Mouse (Mus musculus): ENCODE results near the gene Rwdd3. TPM values are rescaled to one million over a fixed set of nuclear protein-coding genes. Genes with fewer than 3 reads are reported as not detected.

The Rwdd3 gene
- total and polyA plus RNA-seq, 3 experiments = 1.1 to 14.4 (median 12.6) TPM

DNA sequence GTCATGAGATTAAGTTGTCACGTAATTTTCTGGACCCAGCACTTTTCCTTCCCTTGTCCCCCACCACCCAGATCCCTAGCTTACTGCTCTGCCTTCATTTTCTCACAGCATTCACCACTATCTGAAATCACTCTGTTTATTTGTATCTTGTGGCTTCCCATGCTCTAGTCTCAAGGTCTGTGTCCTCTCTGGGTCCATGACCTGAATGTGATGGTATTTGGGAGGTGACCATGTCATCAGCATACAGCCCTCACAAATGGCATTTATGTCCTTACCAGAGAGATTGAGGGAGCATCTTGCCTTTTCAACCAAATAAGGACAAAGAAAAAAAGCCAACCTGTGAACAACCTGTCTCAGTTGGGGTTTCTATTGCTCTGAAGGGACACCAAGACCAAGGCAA lies 4.5 kb upstream of the Rwdd3 start:
- Histone ChIP-seq H3K27me3 (ENCODE audit: insufficient read depth, low read length) (no peaks in the 10 kb centered on the region), H3K4me1 (ENCODE audit: insufficient read depth, low read depth, low read length) (peaks cover 26% of the 10 kb centered on the region), H3K4me3 (ENCODE audit: low read depth, low read length) (no peak overlapping the region), H3K9me3 (replicated peaks) (no peaks in the 10 kb centered on the region), H3K36me3 (replicated peaks) (no peaks in the 10 kb centered on the region)
- TF ChIP-seq GATA2 (IDR thresholded peaks at IDR 0.05; ENCODE audit: borderline replicate concordance, low read depth, low read length) (no peak), CTCF (IDR thresholded peaks at IDR 0.05; ENCODE audit: low read depth, low read length) (no peak), GATA1 (IDR thresholded peaks at IDR 0.05; ENCODE audit: borderline replicate concordance, low read length) (no peak), TAL1 (conservative IDR thresholded peaks at IDR 0.05; ENCODE audit: low read depth, low read length) (no peak), POLR2AphosphoS5 (IDR thresholded peaks at IDR 0.05; ENCODE audit: insufficient replicate concordance, low read depth, low read length) (no peak)
- ATAC-seq (ENCODE audit: extremely low read depth, insufficient number of reproducible peaks, low FRiP score, poor library complexity, severe bottlenecking) (no peak), DNase-seq (ENCODE audit: low spot score) (no peak)

GRCm38 (mm10) chr3:121174248-121174945 lies 2.9 kb upstream of the Rwdd3 start:
- Histone ChIP-seq H3K36me3 (replicated peaks) (peaks cover 3% of the 10 kb centered on the region), H3K9me3 (replicated peaks) (no peaks in the 10 kb centered on the region), H3K4me3 (ENCODE audit: low read depth, low read length) (no peak overlapping the region), H3K4me1 (ENCODE audit: insufficient read depth, low read depth, low read length) (peaks cover 35% of the 10 kb centered on the region), H3K27me3 (ENCODE audit: insufficient read depth, low read length) (no peaks in the 10 kb centered on the region)
- ATAC-seq (ENCODE audit: extremely low read depth, insufficient number of reproducible peaks, low FRiP score, poor library complexity, severe bottlenecking) = no peak
- no peak for DNase-seq (ENCODE audit: low spot score)
- TF ChIP-seq CTCF (IDR thresholded peaks at IDR 0.05; ENCODE audit: low read depth, low read length) (no peak), TAL1 (conservative IDR thresholded peaks at IDR 0.05; ENCODE audit: low read depth, low read length) (no peak)

DNA sequence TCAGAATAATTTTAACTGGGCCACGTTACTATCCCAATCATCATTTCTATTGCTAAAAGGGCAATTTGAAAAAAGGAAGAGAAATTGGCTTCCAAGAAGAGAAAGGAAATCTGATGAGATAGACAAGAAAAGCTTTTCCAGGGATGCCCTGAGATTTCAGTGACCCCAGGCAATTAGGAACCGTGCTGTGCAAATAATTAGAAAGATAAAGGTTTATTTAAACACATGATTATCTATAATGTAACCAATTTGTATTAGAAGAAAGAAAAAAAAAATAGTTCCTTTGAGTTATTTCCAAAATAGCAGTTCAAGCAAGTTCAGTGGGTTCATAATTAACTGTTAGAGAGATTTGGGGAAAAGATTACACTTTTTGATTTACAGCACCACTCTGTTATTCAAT lies 1.2 kb upstream of the Rwdd3 start:
- no peak for TF ChIP-seq CTCF (IDR thresholded peaks at IDR 0.05; ENCODE audit: low read depth, low read length)
- no peak for TF ChIP-seq GATA2 (IDR thresholded peaks at IDR 0.05; ENCODE audit: borderline replicate concordance, low read depth, low read length)
- no peak for TF ChIP-seq TAL1 (conservative IDR thresholded peaks at IDR 0.05; ENCODE audit: low read depth, low read length)
- no peak for TF ChIP-seq POLR2AphosphoS5 (IDR thresholded peaks at IDR 0.05; ENCODE audit: insufficient replicate concordance, low read depth, low read length)
- TF ChIP-seq GATA1 (IDR thresholded peaks at IDR 0.05; ENCODE audit: borderline replicate concordance, low read length) = no peak
- peaks cover 14% of the 10 kb centered on the region for H3K36me3 ChIP-seq (replicated peaks)
- H3K4me3 ChIP-seq (ENCODE audit: low read depth, low read length) = no peak overlapping the region
- no peaks in the 10 kb centered on the region for H3K9me3 ChIP-seq (replicated peaks)
- H3K4me1 ChIP-seq (ENCODE audit: insufficient read depth, low read depth, low read length) = peaks cover 38% of the 10 kb centered on the region
- no peak for ATAC-seq (ENCODE audit: extremely low read depth, insufficient number of reproducible peaks, low FRiP score, poor library complexity, severe bottlenecking)
- no peak for DNase-seq (ENCODE audit: low spot score)
- no peaks in the 10 kb centered on the region for H3K27me3 ChIP-seq (ENCODE audit: insufficient read depth, low read length)

GRCm38 (mm10) chr3:121171872-121172265 lies 374 bp upstream of the Rwdd3 start:
- Histone ChIP-seq H3K4me1 (ENCODE audit: insufficient read depth, low read depth, low read length) (peaks cover 38% of the 10 kb centered on the region), H3K4me3 (ENCODE audit: low read depth, low read length) (peak overlapping the region; percentile 91; the same call in 1 of the 2 replicates)
- no peak for DNase-seq (ENCODE audit: low spot score)

DNA sequence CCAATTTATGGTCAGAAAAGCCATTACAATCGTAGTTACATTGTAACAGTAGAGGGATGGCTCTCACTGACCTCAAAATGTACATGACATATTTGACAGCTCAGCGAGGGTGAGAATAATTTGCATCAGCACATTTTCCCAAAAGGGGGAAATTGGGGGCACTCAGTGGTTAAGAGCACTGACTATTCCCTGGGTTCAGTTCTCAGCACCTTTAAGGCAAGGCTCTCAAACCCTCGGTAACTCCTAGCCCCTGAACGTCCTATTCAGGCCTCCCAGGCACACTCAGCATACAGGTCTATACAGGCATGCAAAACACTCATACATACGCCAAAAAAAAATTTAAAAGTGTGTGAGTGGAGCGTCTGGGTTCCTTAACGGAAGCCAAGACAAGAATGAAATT lies 864 bp downstream of the Rwdd3 start:
- Histone ChIP-seq H3K4me3 (ENCODE audit: low read depth, low read length) (peak overlapping the region; percentile 37; the same call in 1 of the 2 replicates), H3K4me1 (ENCODE audit: insufficient read depth, low read depth, low read length) (peaks cover 38% of the 10 kb centered on the region), H3K36me3 (replicated peaks) (peaks cover 29% of the 10 kb centered on the region), H3K27me3 (ENCODE audit: insufficient read depth, low read length) (no peaks in the 10 kb centered on the region), H3K9me3 (replicated peaks) (peaks cover 3% of the 10 kb centered on the region; the same call in 1 of the 2 replicates)
- no peak for ATAC-seq (ENCODE audit: extremely low read depth, insufficient number of reproducible peaks, low FRiP score, poor library complexity, severe bottlenecking)
- DNase-seq (ENCODE audit: low spot score) = no peak
- TF ChIP-seq GATA2 (IDR thresholded peaks at IDR 0.05; ENCODE audit: borderline replicate concordance, low read depth, low read length) = no peak

More at GRCm38 (mm10) chr3:121171872-121172265, 374 bp upstream of the Rwdd3 start:
- ATAC-seq (ENCODE audit: extremely low read depth, insufficient number of reproducible peaks, low FRiP score, poor library complexity, severe bottlenecking) = no peak
- TF ChIP-seq POLR2AphosphoS5 (IDR thresholded peaks at IDR 0.05; ENCODE audit: insufficient replicate concordance, low read depth, low read length) (no peak), TAL1 (conservative IDR thresholded peaks at IDR 0.05; ENCODE audit: low read depth, low read length) (no peak), CTCF (IDR thresholded peaks at IDR 0.05; ENCODE audit: low read depth, low read length) (no peak), GATA1 (IDR thresholded peaks at IDR 0.05; ENCODE audit: borderline replicate concordance, low read length) (no peak), GATA2 (IDR thresholded peaks at IDR 0.05; ENCODE audit: borderline replicate concordance, low read depth, low read length) (no peak)
- Histone ChIP-seq H3K9me3 (replicated peaks) (no peaks in the 10 kb centered on the region), H3K27me3 (ENCODE audit: insufficient read depth, low read length) (no peaks in the 10 kb centered on the region), H3K36me3 (replicated peaks) (peaks cover 19% of the 10 kb centered on the region)

DNA sequence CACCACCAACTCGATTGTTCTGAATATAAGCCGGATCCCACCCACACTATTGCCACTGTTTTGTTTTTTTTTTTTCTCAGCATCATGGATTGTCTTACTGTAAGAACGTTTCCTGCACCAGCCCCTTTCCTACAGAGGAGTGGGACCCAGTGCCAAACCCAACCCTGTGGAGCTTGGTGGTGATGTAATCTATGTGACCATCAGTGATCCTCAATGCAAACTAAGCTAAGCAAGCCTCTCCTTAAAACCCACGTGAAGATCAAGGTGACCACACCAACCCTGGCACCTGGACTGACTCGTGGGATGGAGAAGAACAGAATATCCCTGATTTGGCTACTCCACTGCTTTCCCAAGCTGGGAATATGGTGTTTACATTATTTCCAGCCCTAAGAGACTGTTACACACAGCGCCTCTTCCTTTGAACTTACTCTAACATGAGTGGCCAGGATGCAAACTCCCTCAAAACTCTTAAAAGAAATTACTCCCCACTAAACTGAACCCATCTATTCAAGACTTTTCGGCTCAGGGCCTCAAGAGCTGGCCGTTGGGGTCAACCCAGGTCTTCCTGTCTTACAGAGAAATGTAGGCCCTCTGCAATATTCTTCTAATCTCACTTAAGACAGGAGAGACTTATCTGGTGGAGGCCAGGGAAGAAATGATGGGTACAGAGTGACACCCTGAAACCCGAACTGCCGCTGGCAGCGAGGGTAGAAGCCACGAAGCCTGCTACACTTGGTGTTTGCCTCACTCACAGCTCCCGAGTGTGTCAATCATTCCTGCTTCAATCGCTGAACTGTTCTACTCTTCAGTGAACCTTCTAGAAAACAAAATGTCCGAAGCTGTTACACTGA lies 2.2 kb downstream of the Rwdd3 start:
- H3K4me3 ChIP-seq (ENCODE audit: low read depth, low read length) = no peak overlapping the region
- peaks cover 34% of the 10 kb centered on the region for H3K36me3 ChIP-seq (replicated peaks)
- no peaks in the 10 kb centered on the region for H3K27me3 ChIP-seq (ENCODE audit: insufficient read depth, low read length)
- peaks cover 3% of the 10 kb centered on the region; the same call in 1 of the 2 replicates for H3K9me3 ChIP-seq (replicated peaks)
- DNase-seq (ENCODE audit: low spot score) = no peak
- TF ChIP-seq CTCF (IDR thresholded peaks at IDR 0.05; ENCODE audit: low read depth, low read length) = no peak
- TF ChIP-seq GATA2 (IDR thresholded peaks at IDR 0.05; ENCODE audit: borderline replicate concordance, low read depth, low read length) = no peak
- no peak for TF ChIP-seq TAL1 (conservative IDR thresholded peaks at IDR 0.05; ENCODE audit: low read depth, low read length)
- no peak for TF ChIP-seq POLR2AphosphoS5 (IDR thresholded peaks at IDR 0.05; ENCODE audit: insufficient replicate concordance, low read depth, low read length)
- no peak for TF ChIP-seq GATA1 (IDR thresholded peaks at IDR 0.05; ENCODE audit: borderline replicate concordance, low read length)
- no peak for ATAC-seq (ENCODE audit: extremely low read depth, insufficient number of reproducible peaks, low FRiP score, poor library complexity, severe bottlenecking)
- peaks cover 28% of the 10 kb centered on the region for H3K4me1 ChIP-seq (ENCODE audit: insufficient read depth, low read depth, low read length)

All from G1E (cell line).